Mouse (Mus musculus): ENCODE measurements at regions not wholly inside any gene's neighbourhood (a gene's known extent, or its start where the extent isn't known, plus 50 kb on each side); places are given as distances from the start of the nearest gene placed in this dataset.
A peak's percentile ranks its signal among the peaks of the same experiment; 100 is the strongest.
"Not testable (repeated sequence)": the region's sequence is repeated elsewhere in the genome, so short reads cannot be mapped to it uniquely, and the experiment has no call there.

GRCm38 (mm10) chr7:116674199-116675019, 170.2 kb downstream of the Nucb2 start:
- no peak for DNase-seq
- intact Hi-C loops (cut with DNase I), result no loop called here

GRCm38 (mm10) chr7:116676696-116677095, 172.5 kb downstream of the Nucb2 start:
- no peak for DNase-seq
- intact Hi-C loops (cut with DNase I), result no loop called here

- intact Hi-C loops (cut with DNase I), result no loop called here
- no peak for DNase-seq
Observed at GRCm38 (mm10) chr7:116679195-116679594, 175.0 kb downstream of the Nucb2 start.

- intact Hi-C loops (cut with DNase I), result no loop called here
Observed at GRCm38 (mm10) chr7:116680523-116680922, 176.4 kb downstream of the Nucb2 start.

GRCm38 (mm10) chr7:116681268-116681667, 177.1 kb downstream of the Nucb2 start:
- intact Hi-C loops (cut with DNase I), result no loop called here
- no peak for DNase-seq

More at GRCm38 (mm10) chr7:116680523-116680922, 176.4 kb downstream of the Nucb2 start:
- DNase-seq, result no peak

- DNase-seq, result no peak
- intact Hi-C loops (cut with DNase I), result loop anchor here (2.0 to 5.0 kb wide), 4 partner anchors 674 to 1402 kb away; no protein-coding TSS in a partner anchor
Observed at GRCm38 (mm10) chr7:116700409-116700808, 196.2 kb downstream of the Nucb2 start.

GRCm38 (mm10) chr7:116701466-116702342, 197.5 kb downstream of the Nucb2 start:
- DNase-seq, result peak; percentile 83 to 90
- intact Hi-C loops (cut with DNase I), result loop anchor here (2.0 to 5.0 kb wide), 4 partner anchors 673 to 1401 kb away; no protein-coding TSS in a partner anchor

GRCm38 (mm10) chr7:116702596-116702995, 198.4 kb downstream of the Nucb2 start:
- intact Hi-C loops (cut with DNase I), result loop anchor here (5.0 kb wide), 3 partner anchors 920 to 1400 kb away; no protein-coding TSS in a partner anchor
- no peak for DNase-seq

- no peak for DNase-seq
- intact Hi-C loops (cut with DNase I), result no loop called here
Observed at GRCm38 (mm10) chr7:116711541-116711940, 207.4 kb downstream of the Nucb2 start.

- DNase-seq, result no peak
- intact Hi-C loops (cut with DNase I), result no loop called here
Observed at GRCm38 (mm10) chr7:116713200-116713599, 209.0 kb downstream of the Nucb2 start.

GRCm38 (mm10) chr7:116715234-116716046, 211.3 kb downstream of the Nucb2 start:
- intact Hi-C loops (cut with DNase I), result no loop called here
- peak; percentile 9 to 14 for DNase-seq

GRCm38 (mm10) chr7:116728379-116728778, 224.2 kb downstream of the Nucb2 start:
- intact Hi-C loops (cut with DNase I), result no loop called here
- DNase-seq, result peak; percentile 28 to 37

- intact Hi-C loops (cut with DNase I), result no loop called here
- DNase-seq, result no peak
Observed at GRCm38 (mm10) chr7:116729795-116730194, 225.6 kb downstream of the Nucb2 start.

- no peak for DNase-seq
- intact Hi-C loops (cut with DNase I), result no loop called here
Observed at GRCm38 (mm10) chr7:116735676-116736075, 231.5 kb downstream of the Nucb2 start.

- intact Hi-C loops (cut with DNase I), result no loop called here
Observed at GRCm38 (mm10) chr7:116736333-116736732, 232.2 kb downstream of the Nucb2 start.

GRCm38 (mm10) chr7:116738009-116738408, 233.8 kb downstream of the Nucb2 start:
- no peak for DNase-seq
- intact Hi-C loops (cut with DNase I), result no loop called here

More at GRCm38 (mm10) chr7:116736333-116736732, 232.2 kb downstream of the Nucb2 start:
- no peak for DNase-seq

- intact Hi-C loops (cut with DNase I), result no loop called here
- no peak for DNase-seq
Observed at GRCm38 (mm10) chr7:116754556-116754955, 250.4 kb downstream of the Nucb2 start.

GRCm38 (mm10) chr7:116792181-116792580, 288.0 kb downstream of the Nucb2 start:
- DNase-seq; intact Hi-C loops (cut with DNase I): not testable (repeated sequence)

GRCm38 (mm10) chr7:116808475-116808874, 304.3 kb downstream of the Nucb2 start:
- DNase-seq, result no peak

GRCm38 (mm10) chr7:116816494-116816893, 312.3 kb downstream of the Nucb2 start:
- intact Hi-C loops (cut with DNase I), result no loop called here
- DNase-seq, result no peak

More at GRCm38 (mm10) chr7:116808475-116808874, 304.3 kb downstream of the Nucb2 start:
- intact Hi-C loops (cut with DNase I), result no loop called here

Data from heart, postnatal 14 days (tissue).